Mouse (Mus musculus) small intestine, adult 2 months (tissue): Measurements from ENCODE around the gene Ablim1. TPM values are rescaled to one million over a fixed set of nuclear protein-coding genes. Genes with fewer than 3 reads are reported as not detected.
A peak's percentile ranks its signal among the peaks of the same experiment; 100 is the strongest.

Experiments used
- H3K27ac ChIP-seq: fragments of 200-500 bp; 2 replicates; pipeline ENCODE4 v1.5.1; 2012; ENCODE audit warnings: low read depth, low read length, control low read depth, inconsistent platforms; ENCODE audit not compliant: insufficient read depth
- H3K27me3 ChIP-seq: fragments of 200-500 bp; 2 replicates; pipeline ENCODE4 v1.6.1; 2012; ENCODE audit warnings: mild to moderate bottlenecking, moderate library complexity, low read length, inconsistent platforms; ENCODE audit not compliant: control insufficient read depth, insufficient read depth
- H3K36me3 ChIP-seq: fragments of 200-500 bp; 2 replicates; pipeline ENCODE4 v1.6.1; 2012; ENCODE audit warnings: mild to moderate bottlenecking, low read length, control low read depth, inconsistent platforms; ENCODE audit not compliant: control insufficient read depth, insufficient read depth
- H3K4me1 ChIP-seq: fragments of 200-500 bp; 2 replicates; pipeline ENCODE4 v1.6.1; 2012; ENCODE audit warnings: low read length, inconsistent platforms, mixed read lengths; ENCODE audit not compliant: control insufficient read depth, insufficient read depth, insufficient read length
- H3K4me3 ChIP-seq: fragments of 200-500 bp; 2 replicates; pipeline ENCODE4 v1.5.1; 2012; ENCODE audit warnings: low read depth, mild to moderate bottlenecking, control low read depth, inconsistent platforms, low read length, moderate library complexity
- CTCF ChIP-seq: fragments of 200-500 bp; IDR thresholded peaks from 2 replicates; pipeline ENCODE4 v1.5.1; 2012; ENCODE audit warnings: low read depth, mild to moderate bottlenecking, control low read depth, inconsistent platforms, low read length, moderate library complexity, mixed read lengths; ENCODE audit not compliant: insufficient replicate concordance, insufficient read length; ENCODE audit errors: extremely low read depth
- POLR2A ChIP-seq: fragments of 200-500 bp; IDR thresholded peaks from 2 replicates; pipeline ENCODE4 v1.6.1; 2012; ENCODE audit warnings: low read depth, mild to moderate bottlenecking, control low read depth, inconsistent platforms, low read length, moderate library complexity
- WGBS: fragments of 180-500 bp; shearing (Covaris S2); methylation state at CpG from one replicate; pipeline ENCODE4 v1.1.7; 2018; 5-methylcytosine and 5-hydroxymethylcytosine counted together
- polyA plus RNA-seq: library from polyadenylated mRNA; depleted of rRNA; stranded (reverse); fragments of >200 nt; gene quantifications from 2 replicates; pipeline ENCODE4 v1.2.3, GENCODE M21; 2012

The Ablim1 gene
- polyA plus RNA-seq, 1 experiment = 47.2 TPM

DNA sequence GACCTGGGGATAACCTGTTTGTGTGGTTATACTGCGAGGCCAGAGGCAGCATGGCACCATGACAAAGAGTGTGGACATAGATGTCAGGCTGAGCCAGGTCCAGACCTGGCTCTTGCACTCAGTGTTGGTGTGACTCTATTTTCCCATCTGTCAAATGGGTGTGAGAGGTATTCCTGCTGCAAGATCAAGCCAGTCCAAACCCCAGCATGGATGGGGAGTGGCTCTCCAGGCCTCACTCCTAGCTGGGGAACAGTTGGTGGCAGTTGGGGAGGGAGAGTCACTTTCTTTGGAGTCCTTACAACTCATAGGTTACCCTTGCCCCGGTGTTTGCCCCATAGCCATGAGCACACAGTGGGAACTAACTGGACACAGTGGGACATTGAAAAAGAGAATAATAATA lies 103.8 kb downstream of the Ablim1 start:
- no peaks in the 10 kb centered on the region for H3K36me3 ChIP-seq
- no peak overlapping the region for H3K27ac ChIP-seq
- H3K4me1 ChIP-seq = no peaks in the 10 kb centered on the region
- H3K4me3 ChIP-seq = no peak overlapping the region
- no peaks in the 10 kb centered on the region for H3K27me3 ChIP-seq
- WGBS = 94% methylated on average over 2 of the region's 2 CpGs
- TF ChIP-seq CTCF = no peak
- no peak for TF ChIP-seq POLR2A

GRCm38 (mm10) chr19:57204101-57204500 lies 110.6 kb downstream of the Ablim1 start:
- no peak for TF ChIP-seq CTCF
- no peak for TF ChIP-seq POLR2A
- WGBS = 49% methylated on average over 7 of the region's 7 CpGs
- Histone ChIP-seq H3K4me1 (peaks cover 9% of the 10 kb centered on the region; the same call in 1 of the 2 replicates), H3K36me3 (no peaks in the 10 kb centered on the region), H3K4me3 (no peak overlapping the region), H3K27ac (no peak overlapping the region), H3K27me3 (no peaks in the 10 kb centered on the region)

GRCm38 (mm10) chr19:57202554-57202953 lies 112.2 kb downstream of the Ablim1 start:
- no peak overlapping the region for H3K4me3 ChIP-seq
- peaks cover 13% of the 10 kb centered on the region for H3K4me1 ChIP-seq
- no peaks in the 10 kb centered on the region for H3K27me3 ChIP-seq
- 89% methylated on average over 1 of the region's 1 CpGs for WGBS
- TF ChIP-seq POLR2A (no peak), CTCF (no peak)
- no peak overlapping the region for H3K27ac ChIP-seq
- no peaks in the 10 kb centered on the region for H3K36me3 ChIP-seq

GRCm38 (mm10) chr19:57201090-57201483 lies 113.6 kb downstream of the Ablim1 start:
- Histone ChIP-seq H3K36me3 (no peaks in the 10 kb centered on the region), H3K4me3 (no peak overlapping the region), H3K4me1 (peaks cover 13% of the 10 kb centered on the region), H3K27me3 (no peaks in the 10 kb centered on the region), H3K27ac (no peak overlapping the region)
- no peak for TF ChIP-seq CTCF
- no peak for TF ChIP-seq POLR2A
- 85% methylated on average over 8 of the region's 8 CpGs for WGBS

DNA sequence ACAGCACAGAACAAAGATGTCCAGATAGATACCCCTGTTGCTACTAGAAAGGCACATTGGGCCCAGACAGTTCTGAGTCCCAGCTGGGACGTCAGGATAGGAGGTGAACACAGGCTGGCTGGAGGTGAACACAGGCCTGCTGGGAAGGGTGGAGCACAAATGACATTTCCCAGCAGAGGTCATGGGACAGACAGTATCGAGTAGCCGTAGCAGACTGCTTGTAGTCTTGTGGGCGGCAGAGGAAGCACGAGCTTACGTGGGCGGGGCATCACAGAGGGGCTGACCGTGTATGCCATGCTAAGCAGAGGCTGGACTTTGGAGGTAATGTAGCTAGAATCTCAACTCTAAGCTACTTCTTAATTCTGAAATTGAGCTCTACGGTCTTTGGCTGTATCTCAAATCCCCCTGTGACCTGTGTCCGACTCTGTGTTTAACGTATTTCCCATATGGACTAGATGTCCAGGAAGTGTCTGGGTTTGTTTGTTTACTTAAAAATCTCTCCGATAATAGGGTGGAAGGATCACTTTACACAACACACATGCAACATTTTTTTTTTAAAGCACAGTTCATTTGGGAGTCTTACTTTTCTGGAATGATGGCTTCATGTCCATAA lies 114.1 kb downstream of the Ablim1 start:
- H3K27me3 ChIP-seq = no peaks in the 10 kb centered on the region
- no peak overlapping the region; the same call in 1 of the 2 replicates for H3K27ac ChIP-seq
- no peak for TF ChIP-seq POLR2A
- no peak for TF ChIP-seq CTCF
- no peak overlapping the region for H3K4me3 ChIP-seq
- H3K4me1 ChIP-seq = peaks cover 13% of the 10 kb centered on the region
- WGBS = 62% methylated on average over 12 of the region's 12 CpGs
- H3K36me3 ChIP-seq = no peaks in the 10 kb centered on the region

GRCm38 (mm10) chr19:57199361-57199760 lies 115.4 kb downstream of the Ablim1 start:
- no peaks in the 10 kb centered on the region for H3K27me3 ChIP-seq
- no peaks in the 10 kb centered on the region for H3K36me3 ChIP-seq
- peaks cover 13% of the 10 kb centered on the region for H3K4me1 ChIP-seq
- H3K4me3 ChIP-seq = no peak overlapping the region
- 73% methylated on average over 6 of the region's 6 CpGs for WGBS
- TF ChIP-seq CTCF (no peak), POLR2A (no peak)
- no peak overlapping the region for H3K27ac ChIP-seq

GRCm38 (mm10) chr19:57198531-57198930 lies 116.2 kb downstream of the Ablim1 start:
- Histone ChIP-seq H3K4me1 (peaks cover 8% of the 10 kb centered on the region), H3K27me3 (no peaks in the 10 kb centered on the region), H3K4me3 (no peak overlapping the region), H3K27ac (no peak overlapping the region), H3K36me3 (no peaks in the 10 kb centered on the region)
- TF ChIP-seq CTCF (no peak), POLR2A (no peak)
- WGBS = 62% methylated on average over 12 of the region's 12 CpGs

DNA sequence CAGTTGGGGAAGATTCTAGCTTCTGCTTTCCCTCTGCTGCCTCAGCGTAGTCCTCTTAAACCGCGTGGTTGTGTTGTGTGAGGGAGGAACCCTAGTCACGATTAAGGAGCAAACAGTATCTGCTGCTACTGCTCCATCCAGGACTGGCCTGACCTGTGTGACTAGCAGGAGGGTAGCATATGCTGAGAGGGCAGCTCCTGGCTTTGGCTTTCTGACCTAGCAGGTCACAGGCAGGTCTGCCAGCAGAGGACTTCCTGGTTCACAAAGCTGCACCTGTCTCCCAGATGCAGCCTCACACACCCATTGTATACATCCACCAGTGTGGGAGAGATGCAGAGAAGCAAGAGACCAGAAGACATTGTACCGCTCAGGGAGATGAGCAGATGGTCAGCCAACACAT lies 116.7 kb downstream of the Ablim1 start:
- no peak for TF ChIP-seq POLR2A
- TF ChIP-seq CTCF = no peak
- WGBS = 11% methylated on average over 5 of the region's 5 CpGs
- no peaks in the 10 kb centered on the region for H3K27me3 ChIP-seq
- peaks cover 8% of the 10 kb centered on the region for H3K4me1 ChIP-seq
- no peak overlapping the region for H3K4me3 ChIP-seq
- peak overlapping the region; percentile 31; the same call in 1 of the 2 replicates for H3K27ac ChIP-seq
- no peaks in the 10 kb centered on the region for H3K36me3 ChIP-seq
